Mouse (Mus musculus): ENCODE measurements at regions not wholly inside any gene's neighbourhood (a gene's known extent, or its start where the extent isn't known, plus 50 kb on each side); places are given as distances from the start of the nearest gene placed in this dataset.

DNA sequence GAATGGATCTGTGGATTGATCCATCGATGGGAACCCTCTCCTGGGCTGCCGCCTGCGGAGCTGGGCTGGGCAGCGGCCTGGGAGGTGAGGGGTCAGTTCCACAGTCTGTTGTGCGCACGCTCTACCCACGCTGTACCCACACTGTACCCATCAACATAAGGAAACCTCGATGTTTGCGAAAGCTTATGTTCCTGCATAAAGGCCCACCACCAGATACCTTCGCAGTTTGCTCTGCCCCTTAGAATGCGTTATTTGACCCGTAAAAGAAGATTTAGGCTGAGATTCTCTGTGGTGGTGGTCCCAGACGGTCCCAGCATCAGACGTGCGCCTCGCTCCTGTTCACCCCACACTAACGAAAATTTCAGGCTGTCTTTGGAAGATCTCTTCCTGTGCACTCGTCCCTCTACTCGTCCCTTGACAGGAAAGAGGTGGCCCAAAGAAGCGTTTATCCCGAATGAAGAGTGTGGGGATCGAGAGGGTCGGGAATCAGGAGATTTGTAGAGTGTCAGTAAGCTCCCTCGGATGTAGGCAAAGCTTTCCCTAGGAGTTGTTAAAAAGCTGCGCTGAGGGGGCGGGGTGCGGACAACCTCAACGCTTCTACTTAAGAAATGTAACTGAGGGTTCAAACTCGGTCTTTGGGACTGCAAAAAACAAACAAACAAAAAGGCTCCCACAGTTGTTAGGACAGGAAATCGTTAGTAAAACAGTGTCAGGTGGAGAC, 123.9 kb downstream of the Tmem161b start:
- peak; percentile 40 for DNase-seq

DNA sequence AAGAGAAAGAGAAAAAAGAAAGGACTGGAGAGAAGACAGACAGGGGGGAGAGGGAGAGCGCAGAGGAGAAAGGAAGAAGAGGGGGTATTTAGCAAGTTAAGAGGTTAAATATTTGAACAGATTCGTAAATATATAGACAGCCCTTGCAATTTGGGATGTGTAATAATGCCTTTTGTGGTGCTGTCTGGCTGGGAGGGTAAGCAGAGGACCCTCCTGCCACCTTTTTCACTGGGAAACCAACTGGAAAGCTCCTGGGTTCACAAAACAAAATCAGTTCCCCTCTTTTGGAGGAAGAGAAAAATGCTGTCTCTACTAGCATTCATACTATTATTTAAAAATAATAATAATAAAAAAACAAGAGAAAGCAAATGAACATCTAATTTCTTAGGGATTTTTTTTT, 124.5 kb downstream of the Tmem161b start:
- no peak for DNase-seq

DNA sequence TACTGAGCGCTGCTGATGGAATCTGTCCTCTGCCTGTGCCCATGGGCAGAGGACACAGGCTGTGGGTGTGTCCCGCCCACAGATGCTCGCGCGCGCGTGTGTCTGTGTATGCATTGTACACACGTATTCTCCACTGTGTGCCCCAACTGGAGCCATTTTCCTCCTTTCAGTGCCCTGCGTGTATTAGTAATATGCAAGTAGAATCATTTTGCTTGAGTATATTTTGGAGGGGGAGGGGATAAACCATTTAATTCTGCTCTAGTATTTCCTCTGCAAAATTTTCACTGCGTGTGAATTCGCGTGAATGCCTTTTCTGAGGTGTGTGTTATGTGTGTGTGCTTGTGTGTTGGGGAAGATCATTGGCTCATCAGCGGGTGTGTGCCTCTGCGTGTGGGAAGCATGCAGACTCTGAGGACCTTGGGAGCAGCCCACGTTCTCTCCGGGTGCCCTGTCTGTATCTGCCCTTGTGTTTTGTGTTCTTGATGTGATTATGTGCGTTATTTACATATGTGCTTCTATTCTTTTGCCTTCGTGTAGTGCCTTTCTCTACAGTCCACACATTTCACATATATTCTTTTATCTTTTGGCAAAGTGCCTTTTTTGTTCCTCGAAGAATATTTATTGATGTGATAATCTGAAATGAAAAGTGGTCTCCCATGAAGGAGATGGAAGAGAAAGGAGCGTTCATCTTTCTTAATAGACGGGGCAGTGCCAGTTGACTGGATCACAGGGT, 125.3 kb downstream of the Tmem161b start:
- DNase-seq, result peak; percentile 42

DNA sequence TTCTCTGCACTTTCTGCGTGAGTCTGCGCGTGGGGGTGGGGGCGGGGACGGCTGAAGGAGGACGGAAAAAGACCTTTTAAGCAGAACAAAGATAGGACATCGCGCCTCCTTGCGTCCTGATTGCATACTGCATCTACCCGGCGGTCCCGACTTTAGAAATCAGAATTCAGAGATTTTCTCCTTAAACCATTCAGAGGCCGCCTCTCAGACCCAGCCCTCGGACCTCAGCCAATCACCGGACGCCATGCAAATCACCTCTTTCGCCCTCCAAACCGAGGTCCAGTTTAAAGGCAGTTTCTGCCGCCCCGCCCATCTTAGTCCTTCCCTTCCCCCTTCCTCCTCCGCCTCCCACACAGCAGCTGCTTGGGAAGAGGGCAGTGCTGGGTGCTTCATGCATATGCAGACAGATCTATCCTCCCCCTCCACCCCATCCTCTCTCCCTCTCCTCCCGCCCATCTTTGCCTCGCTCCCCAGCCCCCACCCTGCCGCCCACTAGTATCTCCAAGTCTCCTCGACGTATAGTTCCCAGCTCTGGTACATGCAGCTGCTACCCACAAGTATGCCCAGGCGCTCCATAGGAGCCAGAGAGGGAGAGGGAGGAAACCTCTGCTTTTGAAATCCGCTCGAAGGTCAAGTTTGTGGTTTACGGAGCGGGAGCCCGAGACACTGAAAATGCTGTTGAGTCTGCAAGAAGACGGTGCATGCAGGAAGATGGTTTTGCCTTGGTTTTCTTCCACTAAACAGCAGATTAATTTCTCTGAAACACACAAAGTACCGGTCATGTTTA, 126.0 kb downstream of the Tmem161b start:
- peak; percentile 96 for DNase-seq

DNA sequence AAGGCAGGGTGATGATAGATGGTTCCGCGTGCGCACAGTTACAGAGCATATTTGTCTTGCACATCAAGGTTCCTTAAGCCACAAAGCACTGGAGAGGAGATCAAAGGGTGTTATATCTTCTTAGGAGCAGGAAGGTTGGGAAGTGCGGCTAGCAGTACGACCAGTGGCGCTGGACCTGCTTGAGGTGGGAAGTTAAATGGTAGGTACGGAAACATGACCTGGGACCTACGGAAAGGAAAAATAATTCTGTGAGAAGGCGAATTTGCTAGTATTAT, 126.5 kb downstream of the Tmem161b start:
- DNase-seq, result no peak

DNA sequence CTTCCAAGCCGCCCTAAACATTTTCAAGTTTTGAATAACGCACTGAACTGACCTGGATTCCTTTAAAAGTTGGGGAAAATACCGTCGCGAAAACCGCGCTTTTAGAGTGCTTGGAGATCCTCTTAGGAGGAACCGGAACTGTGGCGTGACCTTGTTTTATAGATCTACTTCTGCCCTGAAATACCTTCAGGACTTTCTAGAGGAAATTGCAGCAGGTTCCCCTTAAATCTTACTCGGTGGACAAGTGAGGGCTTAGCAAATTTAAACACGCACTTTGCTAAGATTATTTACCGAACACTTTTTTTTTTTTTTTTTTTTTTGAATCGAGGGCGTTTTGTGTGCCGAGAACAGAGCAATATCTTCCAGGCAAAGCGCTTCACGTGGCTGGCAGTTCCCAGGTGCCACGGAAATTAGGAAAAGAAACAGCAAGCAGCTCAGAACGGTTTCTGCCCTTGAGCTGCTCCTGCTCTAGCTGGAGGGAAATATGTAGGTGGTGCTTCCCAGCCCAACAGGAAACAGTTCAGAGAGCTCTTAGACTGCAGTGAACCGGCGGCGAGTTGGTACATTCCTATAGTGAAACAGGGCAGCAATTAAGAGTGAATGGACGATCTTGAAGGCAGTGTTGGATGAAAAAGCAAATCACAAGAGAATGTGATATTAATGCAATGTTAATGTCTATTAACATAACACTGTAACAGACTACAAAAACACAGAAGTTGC, 127.1 kb downstream of the Tmem161b start:
- DNase-seq, result peak; percentile 53

DNA sequence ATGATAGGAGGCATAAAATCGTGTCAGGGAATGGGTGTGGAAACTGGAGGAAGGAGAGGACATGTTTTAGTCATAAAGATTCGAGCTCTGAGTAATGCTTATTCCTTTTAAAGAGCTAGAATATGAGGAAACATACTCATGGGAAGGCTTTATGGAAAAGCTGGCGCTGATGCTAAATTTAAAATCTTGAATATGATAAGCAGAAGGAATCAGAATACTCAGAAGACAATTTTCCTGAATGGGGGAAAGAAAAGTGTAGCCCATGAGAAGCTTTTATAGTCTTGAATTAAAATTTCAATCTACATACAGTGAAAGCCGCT, 127.6 kb downstream of the Tmem161b start:
- no peak for DNase-seq

DNA sequence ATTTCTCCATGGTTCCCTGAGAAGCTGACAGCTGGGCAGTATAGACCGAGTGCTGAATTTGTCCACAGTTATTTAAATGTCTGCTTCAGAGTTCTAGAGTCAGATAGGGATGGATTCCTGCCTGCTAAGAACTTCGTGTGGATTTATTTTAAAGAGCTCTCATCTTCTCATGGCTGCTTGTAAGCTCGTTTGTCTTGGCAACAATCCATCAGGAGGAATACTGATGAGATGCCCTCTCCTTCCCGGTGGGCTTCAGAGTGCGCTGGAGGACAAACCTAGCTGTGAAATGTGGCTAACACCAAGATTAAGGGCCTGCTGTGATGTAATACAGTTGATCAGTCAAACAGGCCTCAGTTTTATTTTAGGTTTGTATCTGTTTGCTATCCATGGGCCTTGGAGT, 128.7 kb downstream of the Tmem161b start:
- DNase-seq, result no peak

DNA sequence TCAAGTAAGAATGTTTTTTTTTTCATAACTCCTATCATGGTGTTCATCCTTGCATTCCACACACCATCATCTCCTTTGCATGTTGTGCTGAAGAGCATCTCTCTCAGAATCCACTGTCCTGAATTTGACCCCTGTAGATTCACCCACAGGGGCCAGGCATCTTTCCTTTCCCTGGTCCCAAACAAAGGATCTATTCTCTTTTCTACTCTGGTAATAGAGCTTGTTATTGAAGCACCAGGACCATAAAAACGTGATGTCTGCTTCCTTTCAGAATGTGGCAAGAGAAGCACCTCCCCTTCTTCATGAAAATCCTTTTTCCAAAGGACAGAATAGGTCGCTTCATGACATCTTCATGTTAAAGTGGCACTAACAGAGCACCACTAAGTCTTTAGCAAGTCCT, 134.4 kb downstream of the Tmem161b start:
- no peak for DNase-seq

DNA sequence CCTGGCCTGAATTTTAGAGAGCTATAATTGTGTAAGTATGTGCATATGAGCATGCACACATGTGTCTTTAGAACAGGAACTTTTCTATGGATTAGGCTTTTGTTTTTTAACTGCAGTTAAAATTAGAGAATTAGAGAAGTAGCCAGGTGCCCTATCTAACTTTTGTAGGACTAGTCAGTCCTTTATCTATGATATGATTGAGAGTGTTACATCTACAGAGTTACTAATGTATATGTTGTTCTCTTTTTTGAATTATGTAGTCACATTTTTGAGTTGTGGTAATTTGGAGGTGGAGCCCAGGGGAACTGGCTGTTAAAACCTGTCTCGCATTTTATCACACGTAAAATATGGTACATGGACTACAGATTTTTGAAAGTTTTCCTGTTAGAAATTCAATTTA, 138.4 kb downstream of the Tmem161b start:
- no peak for DNase-seq

DNA sequence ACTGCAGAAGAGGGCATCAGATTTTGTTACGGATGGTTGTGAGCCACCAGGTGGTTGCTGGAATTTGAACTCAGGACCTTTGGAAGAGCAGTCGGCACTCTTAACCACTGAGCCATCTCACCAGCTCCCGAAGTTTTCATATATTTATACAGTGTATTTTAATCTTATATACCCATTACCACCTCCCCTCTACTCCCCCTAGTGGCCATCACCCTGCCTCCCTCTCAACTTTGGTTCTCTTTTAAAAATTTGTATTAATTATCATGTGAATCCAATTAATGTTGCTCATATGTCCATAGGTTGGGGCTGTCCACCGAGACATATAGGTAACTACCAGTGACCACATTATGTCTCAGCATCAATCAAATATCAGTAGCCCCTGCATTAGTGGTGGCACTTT, 142.0 kb downstream of the Tmem161b start:
- no peak for DNase-seq

DNA sequence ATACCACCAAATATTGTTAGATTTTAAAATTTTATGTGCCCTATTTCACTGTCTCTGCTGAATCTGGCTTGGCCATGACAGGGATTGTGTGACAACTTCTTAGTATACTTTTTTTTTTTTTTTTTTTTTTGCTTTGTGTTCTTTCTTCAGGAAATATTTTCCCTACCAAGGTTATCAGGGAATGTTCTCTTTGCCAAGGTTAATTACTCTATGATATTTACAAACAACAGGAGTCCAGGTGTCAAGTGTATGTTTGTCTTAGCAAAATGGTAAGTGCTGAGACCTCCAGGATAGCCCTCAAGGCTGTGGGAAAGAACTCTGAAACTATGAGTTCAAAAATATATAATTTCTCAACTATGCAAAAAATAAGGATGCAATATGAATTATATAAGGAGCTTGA, 143.4 kb downstream of the Tmem161b start:
- DNase-seq, result no peak

DNA sequence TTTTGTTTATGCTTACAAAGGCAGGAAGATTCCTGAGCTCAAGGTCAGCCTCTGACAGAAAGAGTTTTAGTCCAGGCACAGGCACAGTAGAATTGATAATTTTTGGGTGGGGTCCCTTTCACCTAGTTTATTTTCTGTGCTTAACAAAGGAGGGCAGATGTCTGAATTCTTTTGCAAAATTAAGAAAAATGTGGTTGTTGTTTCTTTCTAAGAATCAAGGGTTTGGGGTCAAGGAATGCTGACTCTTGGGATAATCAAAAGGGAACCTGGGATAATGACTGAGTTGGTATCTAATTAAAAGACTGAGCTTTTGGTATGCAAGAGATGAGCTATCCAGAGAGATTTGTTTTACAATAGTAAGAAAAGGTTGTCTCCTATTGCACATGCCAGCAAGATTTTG, 143.9 kb downstream of the Tmem161b start:
- DNase-seq, result no peak

DNA sequence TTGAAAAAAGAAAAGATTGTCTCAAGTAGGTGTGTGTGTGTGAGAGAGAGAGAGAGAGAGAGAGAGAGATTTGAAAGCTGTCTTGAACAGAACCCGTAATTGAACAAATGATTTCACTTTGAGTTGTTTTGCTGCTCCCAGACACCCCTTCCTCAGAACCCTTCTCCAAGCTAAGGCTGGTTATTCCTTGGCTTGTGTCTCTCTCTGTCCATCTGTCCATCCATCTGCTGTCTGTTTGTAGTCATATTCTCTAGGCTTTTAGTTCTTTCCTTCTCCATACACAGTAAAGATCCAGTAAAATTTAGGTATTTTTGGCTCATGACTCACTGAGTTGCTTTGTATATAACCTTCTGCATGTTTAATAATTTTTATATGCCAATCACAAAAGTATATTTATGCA, 144.7 kb downstream of the Tmem161b start:
- no peak for DNase-seq

DNA sequence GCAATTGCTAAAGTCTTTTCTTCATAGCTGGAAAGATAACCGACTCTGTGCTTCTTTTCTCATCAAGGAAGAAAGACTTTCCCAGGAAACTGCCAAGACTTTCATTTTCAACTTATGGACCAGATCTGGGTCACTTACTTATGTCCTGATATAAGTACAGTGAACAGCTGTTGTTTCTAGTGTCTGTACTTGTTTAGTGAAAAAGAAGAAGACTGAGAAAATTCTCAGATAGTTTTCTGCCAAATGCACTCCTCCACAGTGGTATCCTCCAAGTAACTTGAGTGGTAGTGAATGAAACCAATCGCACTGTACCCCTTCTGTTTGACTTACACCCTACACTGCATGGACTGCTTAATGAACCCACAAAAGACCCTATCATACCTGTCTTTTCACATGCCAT, 146.1 kb downstream of the Tmem161b start:
- no peak for DNase-seq

DNA sequence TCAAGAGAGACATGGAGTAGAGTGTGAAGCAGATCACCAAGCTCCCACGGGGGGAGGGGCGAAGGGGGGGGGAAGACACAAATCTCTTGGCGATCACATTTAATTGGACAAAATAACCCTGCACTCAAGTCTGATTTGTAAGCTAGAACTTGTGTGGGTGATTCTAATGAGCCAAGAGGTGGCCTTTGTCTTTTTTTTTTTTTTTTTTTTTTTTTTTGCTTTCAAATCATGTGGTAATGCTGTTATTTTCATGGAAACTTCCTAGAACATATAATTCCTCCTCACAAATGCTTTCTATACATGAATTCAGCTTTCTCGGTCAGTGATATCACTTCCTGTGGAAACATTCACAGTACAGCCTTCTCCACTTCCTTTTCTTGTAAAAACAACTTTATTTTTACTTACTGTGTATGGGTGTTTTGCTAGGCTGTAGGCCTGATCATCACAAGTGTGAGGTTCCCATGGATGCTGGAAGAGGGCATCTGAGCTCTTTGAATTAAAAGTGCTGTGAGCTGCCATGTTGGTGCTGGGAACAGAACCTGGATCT, 152.7 kb downstream of the Tmem161b start:
- no peak for DNase-seq

DNA sequence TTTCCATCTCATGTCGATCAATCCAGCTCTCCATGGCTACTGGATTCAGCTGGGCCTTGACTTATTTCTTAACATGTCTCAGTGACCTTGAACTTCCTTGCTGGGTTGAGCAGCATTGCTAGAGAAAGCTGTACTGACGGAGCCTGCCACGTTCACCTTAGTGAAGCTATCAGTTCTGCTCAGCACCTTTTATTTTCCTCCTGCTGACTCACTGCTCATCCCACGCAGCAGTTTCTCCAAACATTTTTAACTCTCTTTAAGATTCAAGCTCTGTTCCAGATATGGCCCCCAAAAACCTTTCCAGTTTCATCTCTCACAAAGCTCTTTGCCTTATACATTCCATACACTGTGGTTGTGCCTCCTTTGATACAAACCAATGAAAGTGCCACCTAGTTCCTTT, 153.8 kb downstream of the Tmem161b start:
- no peak for DNase-seq

DNA sequence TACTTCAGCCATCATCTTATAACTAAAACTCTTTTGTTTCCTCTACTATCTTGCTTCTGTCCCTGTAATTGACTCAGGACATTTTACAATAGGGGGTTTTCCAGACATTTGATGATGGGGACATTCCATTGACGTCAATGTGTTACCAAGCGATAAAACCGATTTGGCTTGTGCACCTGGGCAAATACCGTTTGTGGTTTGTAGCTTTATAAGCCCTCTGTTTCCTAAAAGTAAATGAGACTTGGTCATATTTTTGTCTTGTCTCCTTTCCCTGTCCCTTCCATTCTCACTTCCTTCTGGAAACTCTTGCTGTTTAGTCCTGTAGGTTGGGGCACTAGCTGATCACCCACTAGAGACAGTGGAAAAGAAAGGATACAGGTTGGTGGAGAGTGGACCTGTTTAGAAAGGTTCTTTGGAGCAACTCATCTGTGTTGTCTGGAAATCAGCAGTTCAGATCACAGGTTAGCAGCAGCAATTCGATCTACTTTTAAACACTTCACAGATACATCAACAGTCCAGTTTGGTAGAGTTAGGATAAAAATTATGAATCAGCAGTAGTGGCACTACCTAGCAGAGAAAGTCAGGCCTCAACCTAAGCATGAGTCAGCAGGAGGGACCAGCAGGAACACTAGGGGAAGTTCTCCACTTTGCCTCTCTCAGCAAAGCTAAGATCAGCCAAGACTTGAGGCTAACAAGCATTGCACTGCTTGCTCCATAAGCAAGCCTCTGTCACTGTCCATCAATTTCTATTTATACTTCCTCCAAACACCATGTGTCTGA, 156.6 kb downstream of the Tmem161b start:
- DNase-seq, result no peak

DNA sequence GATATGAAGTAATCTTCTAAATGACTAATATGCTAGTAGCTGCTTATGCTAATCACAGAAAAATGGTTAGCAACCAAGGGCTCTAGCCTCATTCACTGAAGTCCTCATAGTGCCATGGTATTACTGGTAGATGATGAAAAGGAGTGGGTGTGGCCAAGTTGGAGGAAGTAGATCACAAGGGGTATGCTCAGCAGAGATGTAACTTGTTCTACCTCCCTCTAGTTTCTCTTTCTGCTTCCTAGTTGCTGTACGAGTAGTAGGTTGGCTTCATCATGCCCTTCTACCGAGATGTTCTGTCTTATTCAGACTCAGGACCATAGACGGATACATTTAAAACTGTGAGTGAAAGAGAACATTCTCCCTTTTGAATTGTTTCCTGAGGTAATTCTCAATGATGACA, 169.5 kb downstream of the Tmem161b start:
- DNase-seq, result no peak

DNA sequence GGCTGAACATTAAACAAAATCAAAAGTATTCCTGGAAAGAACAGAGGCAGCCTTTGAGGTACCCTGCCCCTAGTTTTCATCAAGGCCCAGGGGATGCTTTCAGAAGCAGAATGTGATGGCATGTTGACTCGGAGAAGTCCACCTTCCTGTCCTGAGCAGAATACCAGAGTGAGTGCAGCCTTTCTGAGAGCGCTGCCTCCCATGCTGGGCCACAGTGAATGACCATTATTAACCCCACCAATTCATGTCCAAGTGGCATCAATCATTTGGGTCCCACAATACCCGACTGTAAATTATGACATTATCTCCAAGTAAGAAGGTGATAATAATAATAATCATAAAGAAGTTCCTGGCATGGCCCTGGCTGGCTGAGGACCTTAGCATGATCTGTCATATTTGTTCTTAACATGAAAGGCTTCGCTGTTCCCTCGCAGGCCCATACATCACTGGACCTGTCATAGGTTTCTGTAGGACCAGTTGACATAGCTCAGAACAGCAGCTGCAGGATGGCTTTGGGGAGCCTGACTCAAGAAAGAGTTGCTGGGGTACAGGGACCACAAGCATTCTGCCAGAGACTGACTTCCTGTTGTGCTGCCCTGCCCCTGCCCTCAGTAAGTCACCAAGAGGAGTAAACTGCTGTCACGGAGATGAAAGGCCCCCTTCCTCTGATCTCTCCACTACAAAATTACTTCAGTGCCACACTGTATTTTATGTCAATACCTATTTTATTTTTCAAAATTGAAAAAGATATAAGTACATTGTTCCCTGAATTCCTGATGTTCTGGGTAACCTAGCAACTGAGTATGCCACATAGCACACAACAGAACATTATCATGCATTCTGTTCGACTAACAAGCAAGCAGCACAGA, 176.6 kb downstream of the Tmem161b start:
- DNase-seq, result no peak

DNA sequence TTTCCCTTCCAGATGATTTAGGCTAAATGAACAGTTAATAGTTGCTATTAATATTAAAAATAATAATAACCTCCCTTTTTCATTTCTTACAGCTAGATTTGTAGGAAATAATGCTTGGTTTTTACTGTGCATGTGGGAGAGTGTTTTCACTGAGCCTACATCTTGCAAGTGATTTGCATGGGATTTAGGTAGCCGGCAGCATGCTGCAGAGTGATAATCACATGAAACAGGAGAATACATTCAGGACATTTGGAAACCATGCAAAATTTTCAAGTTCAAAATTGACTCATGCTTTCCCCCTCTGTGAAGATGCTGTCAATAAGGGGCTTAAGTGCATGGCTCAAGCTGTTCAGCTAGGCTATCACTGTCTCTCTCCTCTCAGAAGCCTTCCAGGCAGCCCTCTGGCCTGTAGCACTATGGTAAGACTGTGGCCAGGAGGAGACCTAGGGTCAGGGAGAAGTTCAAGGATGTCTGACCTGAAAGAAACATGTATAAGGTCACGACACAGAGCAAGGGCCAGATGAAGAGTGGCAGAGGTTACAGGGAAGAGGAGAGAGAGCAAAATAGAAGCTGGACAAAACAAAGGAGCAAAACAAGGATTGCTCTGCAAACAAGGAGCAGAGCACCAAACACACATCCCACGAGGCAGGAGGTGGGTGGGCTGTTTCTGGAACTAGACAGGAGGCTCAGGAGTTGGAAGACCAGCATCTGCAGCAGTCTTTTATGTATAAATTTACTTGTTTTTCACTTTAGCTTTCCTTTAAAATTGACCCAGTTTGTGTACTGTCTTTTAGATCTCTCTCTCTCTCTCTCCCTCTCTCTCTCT, 177.5 kb downstream of the Tmem161b start:
- DNase-seq, result no peak

Data from right cerebral cortex, postnatal 14 days (tissue).